ENCODE assay signal across 13 mouse cellular contexts in genomic region chr10:15392027-15392816, GRCm38 (mm10).
DNase-seq lines count a peak whose midpoint lies in the region; ATAC-seq lines count a peak whose summit lies in the region.
"Had no signal": no experiment of that assay in that cellular context is flagged by ENCODE, and none has a peak within 500 bp of the region (broad histone marks: within the 10 kb centered on the region; RNA-seq: fewer than 3 reads in every experiment).

No protein-coding gene starts in this region.

- no peak for ATAC-seq in heart, embryonic 12.5 days (ENCODE audit: insufficient number of reproducible peaks, low FRiP score)

- no peak overlapping the region for H3K4me3 ChIP-seq in heart, embryonic 12.5 days
- H3K4me3 ChIP-seq: hindbrain, embryonic 13.5 days; midbrain, embryonic 12.5 days had no signal

- DNase-seq in heart, adult 8-10 months (ENCODE audit: low spot score): peak; percentile 61
- DNase-seq in 416B (ENCODE audit: low read depth): peak; percentile 89
- peak; percentile 27 for DNase-seq in brain, adult 2 months (ENCODE audit: low read depth, low spot score)
- peak; percentile 12 to 23 for DNase-seq in kidney, postnatal 4 days
- no peak for DNase-seq in urinary bladder, adult 2 months (ENCODE audit: low spot score)
- DNase-seq in adrenal gland, postnatal 4 days (ENCODE audit: low spot score in 2 of 2): no peak
- no peak for DNase-seq in right cerebral cortex, adult 2 months (ENCODE audit: low spot score in 2 of 2)
- DNase-seq: right cerebral cortex, postnatal 14 days; thymus, adult 2 months had no signal

- no peaks in the 10 kb centered on the region for H3K36me3 ChIP-seq in heart, embryonic 12.5 days
- H3K36me3 ChIP-seq: G1E; hindbrain, embryonic 13.5 days; midbrain, embryonic 12.5 days had no signal

- H3K9me3 ChIP-seq in heart, embryonic 12.5 days (replicated peaks): no peaks in the 10 kb centered on the region
- H3K9me3 ChIP-seq: G1E; hindbrain, embryonic 13.5 days; midbrain, embryonic 12.5 days had no signal

- no peak overlapping the region for H3K27ac ChIP-seq in heart, embryonic 12.5 days (ENCODE audit: poor library complexity, severe bottlenecking)
- H3K27ac ChIP-seq: hindbrain, embryonic 13.5 days; midbrain, embryonic 12.5 days had no signal

- no peak overlapping the region for H3K9ac ChIP-seq in heart, embryonic 12.5 days
- H3K9ac ChIP-seq: hindbrain, embryonic 13.5 days; midbrain, embryonic 12.5 days had no signal

- no peaks in the 10 kb centered on the region for H3K4me1 ChIP-seq in heart, embryonic 12.5 days (replicated peaks)
- H3K4me1 ChIP-seq: hindbrain, embryonic 13.5 days; midbrain, embryonic 12.5 days had no signal

- 57% methylated on average over 5 of the region's 5 CpGs for WGBS in heart, embryonic 12.5 days

- H3K27me3 ChIP-seq in heart, embryonic 12.5 days (replicated peaks): no peaks in the 10 kb centered on the region
- H3K27me3 ChIP-seq: hindbrain, embryonic 13.5 days; midbrain, embryonic 12.5 days had no signal

- H3K4me2 ChIP-seq in heart, embryonic 12.5 days: no peak overlapping the region
- H3K4me2 ChIP-seq: hindbrain, embryonic 13.5 days; midbrain, embryonic 12.5 days had no signal

Comparison
In these comparisons a context has a peak if more than half of its experiments do, and no peak if none do; other contexts are left out.
1. DNase-seq: peak in heart, adult 8-10 months (single experiment), 416B (single experiment), brain, adult 2 months (single experiment) and kidney, postnatal 4 days (2 of 2); none in urinary bladder, adult 2 months (single experiment), adrenal gland, postnatal 4 days (0 of 2) and right cerebral cortex, adult 2 months (0 of 2).